Mouse (Mus musculus) intestine, embryonic 15.5 days (tissue): ENCODE results near the gene Zfp667. TPM values are rescaled to one million over a fixed set of nuclear protein-coding genes. Genes with fewer than 3 reads are reported as not detected.
A peak's percentile ranks its signal among the peaks of the same experiment; 100 is the strongest.

Source experiments
- ATAC-seq: fragments of 200-750 bp; cut with Nextera tagmentation; 2 replicates; pipeline ENCODE4 v1.8.0; 2017; ENCODE audit warnings: moderate TSS enrichment, moderate library complexity
- H3K27ac ChIP-seq: fragments of 300-500 bp; sonication (generic); 2 replicates; pipeline ENCODE4 v1.5.1; 2015; ENCODE audit warnings: mild to moderate bottlenecking, inconsistent platforms
- H3K27me3 ChIP-seq: fragments of 300-500 bp; sonication (generic); replicated peaks from 2 replicates; pipeline ENCODE4 v1.6.1; 2015; ENCODE audit warnings: inconsistent platforms
- H3K36me3 ChIP-seq: fragments of 300-500 bp; sonication (generic); 2 replicates; pipeline ENCODE4 v1.6.1; 2015; ENCODE audit warnings: inconsistent platforms
- H3K4me1 ChIP-seq: fragments of 300-500 bp; sonication (generic); replicated peaks from 2 replicates; pipeline ENCODE4 v1.6.1; 2015; ENCODE audit warnings: inconsistent platforms
- H3K4me2 ChIP-seq: fragments of 300-500 bp; sonication (generic); replicated peaks from 2 replicates; pipeline ENCODE4 v1.6.1; 2015; ENCODE audit warnings: mild to moderate bottlenecking, inconsistent platforms
- H3K4me3 ChIP-seq: fragments of 300-500 bp; sonication (generic); replicated peaks from 2 replicates; pipeline ENCODE4 v1.5.1; 2015; ENCODE audit warnings: inconsistent platforms
- H3K9ac ChIP-seq: fragments of 300-500 bp; sonication (generic); 2 replicates; pipeline ENCODE4 v1.6.1; 2015; ENCODE audit warnings: inconsistent platforms
- H3K9me3 ChIP-seq: fragments of 300-500 bp; sonication (generic); 2 replicates; pipeline ENCODE4 v1.6.1; 2016; ENCODE audit warnings: inconsistent platforms
- WGBS: fragments of 180-500 bp; shearing (Covaris S2); methylation state at CpG from one replicate; pipeline ENCODE4 v1.1.7; 2015; 5-methylcytosine and 5-hydroxymethylcytosine counted together
- polyA plus RNA-seq: library from polyadenylated mRNA; unstranded; fragments of >200 nt; fragmentation: Nextera tagmentation; extraction: Ambion mirVana; gene quantifications from 2 replicates; pipeline ENCODE4 v1.2.1, GENCODE M21; 2015

The Zfp667 gene
- polyA plus RNA-seq, 1 experiment from 2014 or later: 6.5 TPM

DNA sequence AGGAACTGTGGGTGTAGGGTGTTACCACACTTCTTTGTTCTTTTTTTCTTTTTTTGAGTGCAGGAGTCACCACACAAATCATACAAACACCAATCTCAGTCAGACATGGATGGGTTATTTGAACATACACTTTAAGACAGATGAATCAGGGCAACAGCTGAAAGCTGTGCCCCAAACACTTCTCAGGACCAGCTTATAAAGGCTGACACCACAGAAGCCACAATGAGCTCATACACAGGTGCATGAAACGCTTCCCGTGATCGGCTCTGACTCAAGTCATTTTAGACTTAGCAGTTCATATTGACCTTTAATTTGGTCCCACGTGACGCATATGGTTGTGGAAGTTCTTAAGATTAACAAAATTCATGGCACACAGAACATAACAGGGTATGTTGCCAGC lies 53.5 kb downstream of the Zfp667 start:
- H3K9me3 ChIP-seq: no peaks in the 10 kb centered on the region
- no peak overlapping the region for H3K9ac ChIP-seq
- no peaks in the 10 kb centered on the region for H3K4me1 ChIP-seq
- H3K4me3 ChIP-seq: no peak overlapping the region
- H3K4me2 ChIP-seq: no peak overlapping the region
- no peaks in the 10 kb centered on the region for H3K27me3 ChIP-seq
- H3K36me3 ChIP-seq: no peaks in the 10 kb centered on the region
- ATAC-seq: no peak
- 77% methylated on average over 5 of the region's 5 CpGs for WGBS
- H3K27ac ChIP-seq: no peak overlapping the region

DNA sequence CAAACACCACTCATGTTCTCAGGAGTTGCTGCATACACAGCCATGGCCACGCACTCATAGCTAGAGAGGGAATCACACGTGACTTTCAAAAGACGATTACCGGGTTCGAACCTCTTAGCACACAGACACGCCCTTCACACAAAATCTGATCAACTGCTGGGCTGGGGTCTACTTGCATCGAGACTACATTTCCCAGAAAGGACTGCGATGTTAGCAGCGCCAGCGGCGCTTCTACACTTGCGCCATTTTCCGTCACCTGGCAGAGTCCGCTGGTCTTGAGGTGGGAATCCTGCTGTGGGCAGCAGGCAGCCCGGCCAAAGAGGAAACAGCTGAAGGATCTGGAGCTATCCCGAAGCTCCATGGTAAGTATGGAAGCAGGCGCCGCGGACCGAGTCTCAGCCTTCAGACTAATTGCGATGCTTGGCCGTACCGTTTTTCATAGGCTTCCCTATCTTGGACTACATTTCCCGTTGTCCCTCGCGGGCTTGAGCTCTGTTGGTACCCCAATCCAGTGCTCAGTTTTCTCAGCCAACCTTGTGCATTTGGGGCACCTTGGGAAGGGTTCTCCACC lies 57.2 kb downstream of the Zfp667 start, which contains the start of gene Gm3854:
Gm3854 (plus strand) TSS at position 259 of the 571 bp plus-strand sequence.
- ATAC-seq: peak; percentile 95
- peak within 1 kb of the TSS; percentile 48 for H3K9ac ChIP-seq

DNA sequence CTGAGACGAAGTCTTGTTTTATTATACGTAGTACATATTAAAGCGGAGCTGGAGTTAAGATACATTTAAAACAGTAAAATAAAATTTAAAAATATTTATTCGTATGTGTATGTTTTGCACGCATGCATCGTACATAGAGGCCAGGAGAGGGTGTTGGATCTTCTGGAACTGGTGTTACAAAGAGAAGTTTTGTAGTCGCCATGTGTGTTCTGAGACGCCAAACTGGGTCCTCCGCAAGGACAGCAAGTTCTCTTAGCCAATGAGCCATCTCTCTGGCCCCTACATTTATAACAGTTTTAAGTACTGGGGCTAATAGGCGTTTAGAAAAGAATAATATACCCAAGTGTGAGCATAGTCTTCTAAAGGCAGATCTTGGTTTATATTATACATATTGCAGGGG lies 57.7 kb downstream of the Zfp667 start:
- ATAC-seq: peak; percentile 21
- Histone ChIP-seq H3K36me3 (no peaks in the 10 kb centered on the region), H3K4me3 (peak overlapping the region; percentile 64), H3K27ac (no peak overlapping the region), H3K27me3 (no peaks in the 10 kb centered on the region), H3K4me1 (no peaks in the 10 kb centered on the region), H3K9ac (peak overlapping the region; percentile 48; the same call in 1 of the 2 replicates), H3K4me2 (peak overlapping the region; percentile 55), H3K9me3 (no peaks in the 10 kb centered on the region)
- 33% methylated on average over 10 of the region's 10 CpGs for WGBS

More for the DNA sequence above, 57.2 kb downstream of the Zfp667 start, which contains the start of gene Gm3854:
- H3K4me2 ChIP-seq: peak within 1 kb of the TSS; percentile 55
- no peaks in the 10 kb centered on the region for H3K4me1 ChIP-seq
- peak within 1 kb of the TSS; percentile 64 for H3K4me3 ChIP-seq
- no peaks in the 10 kb centered on the region for H3K9me3 ChIP-seq
- WGBS: under 1% methylated on average over 26 of the region's 26 CpGs
- no peak within 1 kb of the TSS for H3K27ac ChIP-seq
- no peaks in the 10 kb centered on the region for H3K27me3 ChIP-seq
- H3K36me3 ChIP-seq: no peaks in the 10 kb centered on the region

Other genes starting within 250 kb of the Zfp667 start
- not detected in 2 replicates for gene Nlrp4c, start 241.4 kb upstream of the Zfp667 start, polyA plus RNA-seq
- 27.4 and 29.8 TPM in 2 replicates for gene Zfp787, start 130.6 kb upstream of the Zfp667 start, polyA plus RNA-seq
- 43.2 and 43.4 TPM in 2 replicates for gene Zfp444, start 114.4 kb upstream of the Zfp667 start, polyA plus RNA-seq
- gene Galp, start 89.5 kb upstream of the Zfp667 start, polyA plus RNA-seq: not detected in 2 replicates
- not detected in 2 replicates for gene Zscan5b, start 64.3 kb upstream of the Zfp667 start, polyA plus RNA-seq
- not detected in 2 replicates for gene Epp13, start 33.9 kb upstream of the Zfp667 start, polyA plus RNA-seq
- 4.5 and 4.9 TPM in 2 replicates for gene Zfp583, start 44.7 kb downstream of the Zfp667 start, polyA plus RNA-seq
- gene Gm3854, start 57.2 kb downstream of the Zfp667 start, polyA plus RNA-seq: 0.85 and 1.3 TPM in 2 replicates
- 2.0 and 2.3 TPM in 2 replicates for gene Zfp78, start 76.7 kb downstream of the Zfp667 start, polyA plus RNA-seq
- 7.8 and 8.2 TPM in 2 replicates for gene Zfp28, start 96.7 kb downstream of the Zfp667 start, polyA plus RNA-seq
- 0.15 and 0.20 TPM in 2 replicates for gene Smim17, start 112.1 kb downstream of the Zfp667 start, polyA plus RNA-seq
- not detected in 2 replicates for gene Gm20715, start 123.7 kb downstream of the Zfp667 start, polyA plus RNA-seq
- not detected in 2 replicates for gene Olfr1344, start 152.1 kb downstream of the Zfp667 start, polyA plus RNA-seq
- not detected in 2 replicates for gene Olfr1336, start 169.6 kb downstream of the Zfp667 start, polyA plus RNA-seq
- gene Olfr1346, start 180.5 kb downstream of the Zfp667 start, polyA plus RNA-seq: not detected in 2 replicates
- not detected in 2 replicates for gene Olfr5, start 200.4 kb downstream of the Zfp667 start, polyA plus RNA-seq
- gene Olfr1347, start 213.2 kb downstream of the Zfp667 start, polyA plus RNA-seq: not detected in 2 replicates
- gene Olfr1348, start 222.2 kb downstream of the Zfp667 start, polyA plus RNA-seq: not detected in 2 replicates
- gene Olfr1349, start 236.4 kb downstream of the Zfp667 start, polyA plus RNA-seq: not detected in 2 replicates